Comparison of ENCODE assay signal across 8 mouse cellular contexts in genomic region chr11:120250991-120251949, GRCm38 (mm10). TPM values are rescaled to one million over a fixed set of nuclear protein-coding genes. Genes with fewer than 3 reads are reported as not detected.
DNase-seq lines count a peak whose midpoint lies in the region; ATAC-seq and TF ChIP-seq lines count a peak whose summit lies in the region.

No protein-coding gene starts in this region.

- no peak for TF ChIP-seq CTCF in intestine, postnatal 0 days (IDR thresholded peaks at IDR 0.05; ENCODE audit: low read depth)
- peak in 2 of 3 experiments; percentile 21 to 28; a peak in 3 of 6 replicates for TF ChIP-seq CTCF in MEL (IDR thresholded peaks at IDR 0.05 in 2 of 3, conservative IDR thresholded peaks at IDR 0.05 in 1 of 3; ENCODE audit: control insufficient read depth in 1 of 3, insufficient read depth in 1 of 3, low read depth in 2 of 3, low read length in 3 of 3, poor library complexity in 1 of 3, severe bottlenecking in 1 of 3)

- TF ChIP-seq POLR2A in MEL (IDR thresholded peaks at IDR 0.05; ENCODE audit: control insufficient read depth in 1 of 2, insufficient read depth in 1 of 2, low read depth in 1 of 2, low read length in 2 of 2, poor library complexity in 1 of 2): no peak

- no peak overlapping the region for H3K9ac ChIP-seq in intestine, embryonic 15.5 days
- no peak overlapping the region for H3K9ac ChIP-seq in intestine, postnatal 0 days (ENCODE audit: low read depth, low read length)
- H3K9ac ChIP-seq in MEL (ENCODE audit: control insufficient read depth, low read depth, low read length, poor library complexity, severe bottlenecking): no peak overlapping the region
- no peak overlapping the region for H3K9ac ChIP-seq in lung, embryonic 15.5 days

- no peak for DNase-seq in MEL (ENCODE audit: low read depth, low spot score)
- peak; percentile 55 for DNase-seq in heart, adult 8-10 months (ENCODE audit: low spot score)
- DNase-seq in right cerebral cortex, postnatal 14 days: no peak
- no peak for DNase-seq in thymus, adult 18-20 months
- no peak for DNase-seq in cerebellum, adult 9-10 months

- WGBS in intestine, embryonic 15.5 days: 77% methylated on average over 18 of the region's 18 CpGs
- 77% methylated on average over 18 of the region's 18 CpGs for WGBS in intestine, postnatal 0 days
- 68% methylated on average over 16 of the region's 18 CpGs for WGBS in lung, embryonic 15.5 days

- 0 out of 2 replicates have a peak overlapping the region, but pooled peaks have one; percentile 40 for H3K4me2 ChIP-seq in intestine, embryonic 15.5 days (replicated peaks)
- no peak overlapping the region for H3K4me2 ChIP-seq in intestine, postnatal 0 days (replicated peaks; ENCODE audit: low read depth)
- no peak overlapping the region for H3K4me2 ChIP-seq in lung, embryonic 15.5 days

- ATAC-seq in intestine, embryonic 15.5 days: no peak
- no peak for ATAC-seq in intestine, postnatal 0 days
- ATAC-seq in lung, embryonic 15.5 days (ENCODE audit: borderline replicate concordance, extremely low read depth, low FRiP score, low TSS enrichment): no peak

- H3K4me3 ChIP-seq in intestine, embryonic 15.5 days (replicated peaks): no peak overlapping the region
- H3K4me3 ChIP-seq in intestine, postnatal 0 days (ENCODE audit: low read depth, low read length): no peak overlapping the region
- no peak overlapping the region for H3K4me3 ChIP-seq in MEL (ENCODE audit: control insufficient read depth in 1 of 2, insufficient read depth in 1 of 2, low read depth in 2 of 2, low read length in 2 of 2)
- no peak overlapping the region for H3K4me3 ChIP-seq in lung, embryonic 15.5 days

- H3K9me3 ChIP-seq in intestine, embryonic 15.5 days: no peaks in the 10 kb centered on the region
- H3K9me3 ChIP-seq in intestine, postnatal 0 days (ENCODE audit: control insufficient read depth): no peaks in the 10 kb centered on the region
- no peaks in the 10 kb centered on the region for H3K9me3 ChIP-seq in MEL (replicated peaks; ENCODE audit: insufficient read depth, low read length)
- no peaks in the 10 kb centered on the region for H3K9me3 ChIP-seq in lung, embryonic 15.5 days

- peaks cover 78% of the 10 kb centered on the region for H3K4me1 ChIP-seq in intestine, embryonic 15.5 days (replicated peaks)
- H3K4me1 ChIP-seq in intestine, postnatal 0 days (replicated peaks; ENCODE audit: control insufficient read depth, insufficient read depth, low read length): peaks cover 12% of the 10 kb centered on the region
- no peaks in the 10 kb centered on the region for H3K4me1 ChIP-seq in MEL (ENCODE audit: control insufficient read depth in 1 of 2, insufficient read depth in 2 of 2, low read length in 2 of 2)
- H3K4me1 ChIP-seq in lung, embryonic 15.5 days: peaks cover 92% of the 10 kb centered on the region

- peak overlapping the region; percentile 68 for H3K27ac ChIP-seq in intestine, embryonic 15.5 days
- H3K27ac ChIP-seq in intestine, postnatal 0 days (ENCODE audit: low read depth, low read length): no peak overlapping the region
- H3K27ac ChIP-seq in MEL (ENCODE audit: control insufficient read depth, low read depth, low read length): no peak overlapping the region
- peak overlapping the region; percentile 94 for H3K27ac ChIP-seq in lung, embryonic 15.5 days

- no peaks in the 10 kb centered on the region for H3K36me3 ChIP-seq in intestine, embryonic 15.5 days
- H3K36me3 ChIP-seq in intestine, postnatal 0 days (ENCODE audit: control insufficient read depth, insufficient read depth): no peaks in the 10 kb centered on the region
- H3K36me3 ChIP-seq in MEL (ENCODE audit: control insufficient read depth in 1 of 2, insufficient read depth in 2 of 2, low read length in 2 of 2): no peaks in the 10 kb centered on the region
- H3K36me3 ChIP-seq in lung, embryonic 15.5 days: no peaks in the 10 kb centered on the region

- no peak for TF ChIP-seq EP300 in MEL (IDR thresholded peaks at IDR 0.05; ENCODE audit: low read depth in 1 of 2, low read length in 2 of 2)

- H3K79me2 ChIP-seq in MEL (ENCODE audit: control insufficient read depth, insufficient read depth, low read length, poor library complexity): no peaks in the 10 kb centered on the region

- no peak; the same call in 1 of the 2 replicates for TF ChIP-seq RAD21 in MEL (IDR thresholded peaks at IDR 0.05; ENCODE audit: low read depth, low read length)

- H3K27me3 ChIP-seq in intestine, embryonic 15.5 days (replicated peaks): no peaks in the 10 kb centered on the region
- H3K27me3 ChIP-seq in intestine, postnatal 0 days (replicated peaks; ENCODE audit: control insufficient read depth, insufficient read depth, low read length): no peaks in the 10 kb centered on the region
- H3K27me3 ChIP-seq in MEL (ENCODE audit: control insufficient read depth in 1 of 2, insufficient read depth in 2 of 2, low read length in 2 of 2): peaks cover 0 to 7% of the 10 kb centered on the region in 2 experiments
- no peaks in the 10 kb centered on the region for H3K27me3 ChIP-seq in lung, embryonic 15.5 days

TF ChIP-seq in MEL, 35 proteins besides CTCF, POLR2A, EP300 and RAD21:
- TF ChIP-seq CHD2 (IDR thresholded peaks at IDR 0.05; ENCODE audit: low read length): no peak
- TF ChIP-seq MEF2A (IDR thresholded peaks at IDR 0.05; ENCODE audit: extremely low read depth, insufficient replicate concordance, low read depth, low read length, poor library complexity, severe bottlenecking): no peak
- no peak for TF ChIP-seq POLR2AphosphoS2 (IDR thresholded peaks at IDR 0.05; ENCODE audit: low read length)
TF ChIP-seq in MEL: peak in this region for 0.

RNA-seq across cellular contexts. Expression of gene Bahcc1, which starts 18.5 kb away (rescaled TPM):
- 5.8 and 7.1 TPM in 2 replicates for polyA plus RNA-seq in intestine, embryonic 15.5 days (2015; fragmentation: Nextera tagmentation; extraction: Ambion mirVana)
- 3.1 and 4.2 TPM in 2 replicates for polyA plus RNA-seq in intestine, postnatal 0 days (2015; fragmentation: Nextera tagmentation; extraction: Ambion mirVana)
- 0.03 and 0.04 TPM in 2 replicates for total RNA-seq in MEL (2012; rRNA removed)
- under 1 TPM in 1 of 2 experiments, not detected in 1; 0.26 TPM for polyA plus RNA-seq in MEL (2012; ENCODE audit: insufficient read depth in 1 of 2, insufficient read length in 2 of 2, low read depth in 1 of 2, low replicate concordance in 2 of 2, missing spikeins in 1 of 2)
- 10 to 100 TPM in 2 of 4 experiments, 1 to 10 TPM in 2; 6.2 to 12.6 (median 9.3) TPM for total RNA-seq in heart, adult 8-10 months (2022)
- polyA plus RNA-seq in lung, embryonic 15.5 days (2015; fragmentation: Nextera tagmentation; extraction: Ambion mirVana): 8.7 and 9.2 TPM in 2 replicates

Comparison
In these comparisons a context has a peak if more than half of its experiments do, and no peak if none do; other contexts are left out.
1. H3K27ac ChIP-seq: peak in intestine, embryonic 15.5 days (single experiment) and lung, embryonic 15.5 days (single experiment); none in intestine, postnatal 0 days (single experiment) and MEL (single experiment).